Mouse (Mus musculus) embryonic facial prominence, embryonic 13.5 days (tissue): ENCODE results near the gene Fam196a. TPM values are rescaled to one million over a fixed set of nuclear protein-coding genes. Genes with fewer than 3 reads are reported as not detected.

ENCODE experiments used
- ATAC-seq: fragments of 200-750 bp; cut with Nextera tagmentation; 2 replicates; pipeline ENCODE4 v1.8.0; 2017; ENCODE audit warnings: low read depth; ENCODE audit not compliant: insufficient number of reproducible peaks, insufficient read depth, low FRiP score, low TSS enrichment
- H3K27ac ChIP-seq: fragments of 300-500 bp; sonication (generic); 2 replicates; pipeline ENCODE4 v1.5.1; 2015; ENCODE audit warnings: moderate library complexity, mild to moderate bottlenecking, inconsistent platforms
- H3K27me3 ChIP-seq: fragments of 300-500 bp; sonication (generic); 2 replicates; pipeline ENCODE4 v1.6.1; 2015; ENCODE audit warnings: mild to moderate bottlenecking, inconsistent platforms
- H3K36me3 ChIP-seq: fragments of 300-500 bp; sonication (generic); 2 replicates; pipeline ENCODE4 v1.6.1; 2015; ENCODE audit warnings: mild to moderate bottlenecking, inconsistent platforms
- H3K4me1 ChIP-seq: fragments of 300-500 bp; sonication (generic); 2 replicates; pipeline ENCODE4 v1.6.1; 2015; ENCODE audit warnings: inconsistent platforms
- H3K4me2 ChIP-seq: fragments of 300-500 bp; sonication (generic); 2 replicates; pipeline ENCODE4 v1.6.1; 2015; ENCODE audit warnings: moderate library complexity, mild to moderate bottlenecking, inconsistent platforms
- H3K4me3 ChIP-seq: fragments of 300-500 bp; sonication (generic); 2 replicates; pipeline ENCODE4 v1.5.1; 2015; ENCODE audit warnings: mild to moderate bottlenecking, inconsistent platforms
- H3K9ac ChIP-seq: fragments of 300-500 bp; sonication (generic); 2 replicates; pipeline ENCODE4 v1.6.1; 2015; ENCODE audit warnings: mild to moderate bottlenecking, inconsistent platforms
- H3K9me3 ChIP-seq: fragments of 300-500 bp; sonication (generic); 2 replicates; pipeline ENCODE4 v1.6.1; 2016; ENCODE audit warnings: inconsistent platforms
- WGBS: fragments of 180-500 bp; shearing (Covaris S2); methylation state at CpG from one replicate; pipeline ENCODE4 v1.1.7; 2015; ENCODE audit warnings: mixed read lengths; 5-methylcytosine and 5-hydroxymethylcytosine counted together
- polyA plus RNA-seq: library from polyadenylated mRNA; unstranded; fragments of >200 nt; fragmentation: Nextera tagmentation; extraction: Ambion mirVana; gene quantifications from 2 replicates; pipeline ENCODE4 v1.2.1, GENCODE M21; 2015

Gene Fam196a
- polyA plus RNA-seq, 1 experiment from 2014 or later, result 3.5 TPM

DNA sequence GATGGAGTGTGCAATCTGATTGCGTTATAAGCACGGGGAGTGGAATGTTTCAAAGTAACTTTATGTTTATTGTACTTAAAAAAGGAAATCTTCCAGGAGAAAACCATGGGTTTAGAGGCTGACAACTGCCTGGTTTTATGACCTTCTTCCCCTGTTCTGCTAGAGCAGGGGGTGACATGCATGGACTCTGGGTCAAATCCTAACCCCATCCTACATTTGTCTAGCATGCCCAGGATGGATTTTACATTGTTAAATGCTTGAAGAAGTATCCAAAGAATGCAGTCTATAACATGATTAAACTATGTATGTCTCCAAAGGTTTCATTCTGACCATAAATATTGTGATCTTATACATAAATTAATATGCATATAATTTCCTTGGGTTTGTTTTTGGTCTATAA lies 38.8 kb downstream of the Fam196a start:
- Histone ChIP-seq H3K4me2 (no peak overlapping the region), H3K4me3 (no peak overlapping the region), H3K4me1 (no peaks in the 10 kb centered on the region), H3K9ac (no peak overlapping the region), H3K9me3 (no peaks in the 10 kb centered on the region), H3K27ac (no peak overlapping the region), H3K36me3 (peaks cover 6% of the 10 kb centered on the region), H3K27me3 (no peaks in the 10 kb centered on the region)
- WGBS, result 91% methylated on average over 2 of the region's 2 CpGs
- no peak for ATAC-seq

GRCm38 (mm10) chr7:134894604-134895003 lies 43.6 kb downstream of the Fam196a start:
- no peak for ATAC-seq
- no peaks in the 10 kb centered on the region for H3K9me3 ChIP-seq
- no peak overlapping the region for H3K27ac ChIP-seq
- H3K4me3 ChIP-seq, result no peak overlapping the region
- H3K4me2 ChIP-seq, result no peak overlapping the region
- no peaks in the 10 kb centered on the region for H3K4me1 ChIP-seq
- H3K27me3 ChIP-seq, result no peaks in the 10 kb centered on the region
- no peak overlapping the region for H3K9ac ChIP-seq
- H3K36me3 ChIP-seq, result peaks cover 9% of the 10 kb centered on the region
- WGBS, result 65% methylated on average over 2 of the region's 2 CpGs

GRCm38 (mm10) chr7:134892972-134893371 lies 45.3 kb downstream of the Fam196a start:
- Histone ChIP-seq H3K4me1 (no peaks in the 10 kb centered on the region), H3K9me3 (no peaks in the 10 kb centered on the region), H3K4me2 (no peak overlapping the region), H3K4me3 (no peak overlapping the region), H3K27me3 (no peaks in the 10 kb centered on the region), H3K27ac (no peak overlapping the region), H3K9ac (no peak overlapping the region), H3K36me3 (peaks cover 9% of the 10 kb centered on the region)
- ATAC-seq, result no peak
- whole genome bisulfite sequencing, result 93% methylated on average over 4 of the region's 4 CpGs

- Histone ChIP-seq H3K4me1 (no peaks in the 10 kb centered on the region), H3K4me3 (no peak overlapping the region), H3K9ac (no peak overlapping the region), H3K36me3 (peaks cover 9% of the 10 kb centered on the region), H3K27me3 (no peaks in the 10 kb centered on the region), H3K9me3 (no peaks in the 10 kb centered on the region), H3K27ac (no peak overlapping the region), H3K4me2 (no peak overlapping the region)
- ATAC-seq, result no peak
- WGBS, result 93% methylated on average over 13 of the region's 13 CpGs
Observed at GRCm38 (mm10) chr7:134892449-134892871, 45.8 kb downstream of the Fam196a start.

- Histone ChIP-seq H3K4me3 (no peak overlapping the region), H3K4me2 (no peak overlapping the region), H3K4me1 (no peaks in the 10 kb centered on the region), H3K36me3 (0 out of 2 replicates have a peak, but pooled peaks cover 5% of the 10 kb centered on the region), H3K27ac (no peak overlapping the region), H3K9me3 (no peaks in the 10 kb centered on the region), H3K9ac (no peak overlapping the region), H3K27me3 (no peaks in the 10 kb centered on the region)
- no peak for ATAC-seq
- 82% methylated on average over 6 of the region's 6 CpGs for WGBS
Observed at GRCm38 (mm10) chr7:134883516-134883915, 54.7 kb downstream of the Fam196a start.

GRCm38 (mm10) chr7:134880431-134880830 lies 57.8 kb downstream of the Fam196a start:
- peaks cover 22% of the 10 kb centered on the region for H3K36me3 ChIP-seq
- no peaks in the 10 kb centered on the region for H3K9me3 ChIP-seq
- no peaks in the 10 kb centered on the region for H3K4me1 ChIP-seq
- 76% methylated on average over 6 of the region's 6 CpGs for WGBS
- no peak overlapping the region for H3K27ac ChIP-seq
- no peak for ATAC-seq
- no peak overlapping the region for H3K9ac ChIP-seq
- H3K27me3 ChIP-seq, result no peaks in the 10 kb centered on the region
- no peak overlapping the region for H3K4me3 ChIP-seq
- no peak overlapping the region for H3K4me2 ChIP-seq

DNA sequence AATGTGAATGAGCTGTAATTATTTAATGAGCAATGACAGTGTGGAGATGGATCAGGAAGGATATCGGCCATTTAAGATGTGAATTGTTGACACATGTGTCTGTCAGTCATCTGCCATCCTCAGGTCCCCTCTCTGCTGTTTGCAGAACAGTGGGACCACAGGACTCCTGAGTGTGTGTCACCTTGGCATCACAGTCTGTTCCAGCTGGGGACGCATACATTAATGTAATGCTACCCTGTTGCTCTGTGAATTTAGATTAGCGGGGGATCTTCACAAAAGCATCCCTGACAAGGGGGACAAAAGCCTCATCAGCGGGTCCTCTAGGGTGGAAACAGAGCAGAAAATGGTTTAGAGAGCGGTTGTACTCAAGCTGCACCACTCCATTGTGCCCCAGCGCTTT lies 59.2 kb downstream of the Fam196a start:
- Histone ChIP-seq H3K9ac (no peak overlapping the region), H3K4me2 (no peak overlapping the region), H3K9me3 (no peaks in the 10 kb centered on the region), H3K4me1 (no peaks in the 10 kb centered on the region), H3K4me3 (no peak overlapping the region), H3K27ac (no peak overlapping the region), H3K27me3 (no peaks in the 10 kb centered on the region), H3K36me3 (peaks cover 34% of the 10 kb centered on the region)
- ATAC-seq, result no peak
- 78% methylated on average over 6 of the region's 6 CpGs for WGBS

GRCm38 (mm10) chr7:134872981-134873380 lies 65.2 kb downstream of the Fam196a start:
- Histone ChIP-seq H3K9ac (no peak overlapping the region), H3K36me3 (peaks cover 30% of the 10 kb centered on the region), H3K9me3 (no peaks in the 10 kb centered on the region), H3K27me3 (no peaks in the 10 kb centered on the region), H3K27ac (no peak overlapping the region), H3K4me1 (no peaks in the 10 kb centered on the region), H3K4me3 (no peak overlapping the region), H3K4me2 (no peak overlapping the region)
- WGBS, result 91% methylated on average over 7 of the region's 7 CpGs
- ATAC-seq, result no peak

GRCm38 (mm10) chr7:134872511-134872910 lies 65.7 kb downstream of the Fam196a start:
- no peaks in the 10 kb centered on the region for H3K4me1 ChIP-seq
- H3K36me3 ChIP-seq, result peaks cover 27% of the 10 kb centered on the region
- 83% methylated on average over 3 of the region's 3 CpGs for WGBS
- no peak overlapping the region for H3K9ac ChIP-seq
- no peak overlapping the region for H3K4me3 ChIP-seq
- H3K4me2 ChIP-seq, result no peak overlapping the region
- ATAC-seq, result no peak
- no peaks in the 10 kb centered on the region for H3K27me3 ChIP-seq
- no peaks in the 10 kb centered on the region for H3K9me3 ChIP-seq
- H3K27ac ChIP-seq, result no peak overlapping the region

GRCm38 (mm10) chr7:134864175-134864574 lies 74.1 kb downstream of the Fam196a start:
- no peak overlapping the region for H3K27ac ChIP-seq
- 0 out of 2 replicates have a peak, but pooled peaks cover 3% of the 10 kb centered on the region for H3K36me3 ChIP-seq
- H3K4me1 ChIP-seq, result no peaks in the 10 kb centered on the region; the same call in 1 of the 2 replicates
- no peak overlapping the region for H3K4me3 ChIP-seq
- no peaks in the 10 kb centered on the region for H3K9me3 ChIP-seq
- H3K4me2 ChIP-seq, result no peak overlapping the region
- no peak overlapping the region for H3K9ac ChIP-seq
- ATAC-seq, result no peak
- WGBS, result 75% methylated on average over 2 of the region's 2 CpGs
- no peaks in the 10 kb centered on the region for H3K27me3 ChIP-seq

- Histone ChIP-seq H3K4me1 (no peaks in the 10 kb centered on the region; the same call in 1 of the 2 replicates), H3K4me3 (no peak overlapping the region), H3K9ac (no peak overlapping the region), H3K4me2 (no peak overlapping the region), H3K27me3 (no peaks in the 10 kb centered on the region), H3K36me3 (0 out of 2 replicates have a peak, but pooled peaks cover 3% of the 10 kb centered on the region), H3K27ac (no peak overlapping the region), H3K9me3 (no peaks in the 10 kb centered on the region)
- 77% methylated on average over 6 of the region's 6 CpGs for whole genome bisulfite sequencing
- no peak for ATAC-seq
Observed at GRCm38 (mm10) chr7:134862000-134862399, 76.2 kb downstream of the Fam196a start.

GRCm38 (mm10) chr7:134842751-134843150 lies 95.5 kb downstream of the Fam196a start:
- ATAC-seq, result no peak
- no peak overlapping the region for H3K9ac ChIP-seq
- H3K27me3 ChIP-seq, result no peaks in the 10 kb centered on the region
- no peak overlapping the region for H3K27ac ChIP-seq
- WGBS, result 91% methylated on average over 4 of the region's 4 CpGs
- H3K4me2 ChIP-seq, result no peak overlapping the region
- no peaks in the 10 kb centered on the region for H3K4me1 ChIP-seq
- no peaks in the 10 kb centered on the region for H3K36me3 ChIP-seq
- no peak overlapping the region for H3K4me3 ChIP-seq
- H3K9me3 ChIP-seq, result no peaks in the 10 kb centered on the region

DNA sequence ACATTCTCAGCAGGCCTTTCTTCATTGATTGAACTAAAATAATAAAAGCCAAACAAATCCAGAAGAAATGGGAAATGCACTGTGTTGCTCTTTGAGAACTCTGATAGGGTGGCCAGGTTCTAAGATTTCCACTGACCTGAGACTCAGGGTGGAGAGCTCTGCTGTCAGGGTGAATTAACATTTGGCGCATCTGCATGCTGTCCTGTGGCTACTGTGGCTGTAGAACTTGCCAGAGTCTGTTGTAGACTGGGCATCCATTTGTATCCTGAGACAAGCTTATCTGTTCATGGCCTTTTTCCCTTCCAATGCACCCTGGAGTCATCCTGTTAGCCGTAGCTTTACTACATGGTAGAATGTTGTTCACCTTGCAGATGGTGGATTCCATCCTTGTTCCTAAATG lies 98.2 kb downstream of the Fam196a start:
- 98% methylated on average over 2 of the region's 2 CpGs for WGBS
- Histone ChIP-seq H3K9ac (no peak overlapping the region), H3K9me3 (no peaks in the 10 kb centered on the region), H3K4me3 (no peak overlapping the region), H3K27ac (no peak overlapping the region), H3K4me2 (no peak overlapping the region), H3K4me1 (no peaks in the 10 kb centered on the region), H3K27me3 (no peaks in the 10 kb centered on the region), H3K36me3 (no peaks in the 10 kb centered on the region)
- no peak for ATAC-seq
